Mouse (Mus musculus) midbrain, embryonic 11.5 days (tissue): ENCODE measurements around the gene Dnah17. TPM values are rescaled to one million over a fixed set of nuclear protein-coding genes. Genes with fewer than 3 reads are reported as not detected.

Source experiments
- ATAC-seq: fragments of 200-750 bp; cut with Nextera tagmentation; 2 replicates; pipeline ENCODE4 v1.8.0; 2017; ENCODE audit warnings: moderate TSS enrichment, moderate library complexity; ENCODE audit not compliant: low FRiP score
- DNase-seq: peaks from one replicate; pipeline ENCODE4 v3.0.0; 2015; ENCODE audit warnings: low spot score; ENCODE audit errors: missing footprints
- H3K27ac ChIP-seq: fragments of 300-500 bp; sonication (generic); 2 replicates; pipeline ENCODE4 v1.5.1; 2014; ENCODE audit warnings: low read depth, low read length
- H3K27me3 ChIP-seq: fragments of 300-500 bp; sonication (generic); 2 replicates; pipeline ENCODE4 v1.6.1; 2014; ENCODE audit warnings: mild to moderate bottlenecking, low read length, moderate library complexity, mixed read lengths; ENCODE audit not compliant: control insufficient read depth, insufficient read depth
- H3K36me3 ChIP-seq: fragments of 300-500 bp; sonication (generic); 2 replicates; pipeline ENCODE4 v1.6.1; 2014; ENCODE audit warnings: mild to moderate bottlenecking, low read length, moderate library complexity, mixed read lengths; ENCODE audit not compliant: control insufficient read depth, insufficient read depth
- H3K4me1 ChIP-seq: fragments of 300-500 bp; sonication (generic); 2 replicates; pipeline ENCODE4 v1.6.1; 2014; ENCODE audit warnings: low read length; ENCODE audit not compliant: control insufficient read depth, insufficient read depth
- H3K4me2 ChIP-seq: fragments of 300-500 bp; sonication (generic); 2 replicates; pipeline ENCODE4 v1.6.1; 2014; ENCODE audit warnings: mild to moderate bottlenecking, moderate library complexity
- H3K4me3 ChIP-seq: fragments of 300-500 bp; sonication (generic); 2 replicates; pipeline ENCODE4 v1.5.1; 2014; ENCODE audit warnings: low read depth, low read length
- H3K9ac ChIP-seq: fragments of 300-500 bp; sonication (generic); 2 replicates; pipeline ENCODE4 v1.6.1; 2014; ENCODE audit warnings: low read length
- H3K9me3 ChIP-seq: fragments of 300-500 bp; sonication (generic); 2 replicates; pipeline ENCODE4 v1.6.1; 2016; ENCODE audit warnings: low read length; ENCODE audit not compliant: control insufficient read depth
- WGBS: fragments of 180-500 bp; shearing (Covaris S2); extraction: QIAGEN DNeasy Blood & Tissue Kit; methylation state at CpG from one replicate; pipeline ENCODE4 v1.1.7; 2014; 5-methylcytosine and 5-hydroxymethylcytosine counted together
- polyA plus RNA-seq: library from polyadenylated mRNA; unstranded; fragments of >200 nt; fragmentation: Nextera tagmentation; extraction: Ambion mirVana; gene quantifications from 2 replicates; pipeline ENCODE4 v1.2.1, GENCODE M21; 2014

The Dnah17 gene
- polyA plus RNA-seq, 1 experiment from 2014 or later: 0.11 TPM

DNA sequence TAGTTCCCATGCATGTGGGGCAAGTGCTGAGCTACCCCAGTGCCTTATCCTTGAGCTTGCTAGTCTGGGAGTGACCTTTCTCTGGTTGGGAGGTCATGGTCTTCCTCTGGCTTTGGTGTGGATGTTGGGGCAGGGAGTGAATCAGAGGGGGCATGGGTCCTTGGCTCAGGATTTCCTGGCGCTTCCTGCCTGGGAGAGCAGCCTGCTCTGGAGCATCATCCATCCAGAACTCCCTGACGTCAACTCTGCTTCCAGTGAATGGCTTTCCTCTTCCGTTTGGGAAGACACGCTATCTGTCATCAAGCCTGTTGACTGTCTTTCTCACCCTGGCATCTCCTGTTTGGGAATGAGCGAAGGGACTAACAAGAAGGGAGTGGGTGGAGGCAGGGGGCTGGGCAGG is 148.0 kb downstream of the Dnah17 start:
- H3K27ac ChIP-seq: no peak overlapping the region
- no peak for ATAC-seq
- H3K4me2 ChIP-seq: no peak overlapping the region
- H3K36me3 ChIP-seq: no peaks in the 10 kb centered on the region
- H3K9ac ChIP-seq: no peak overlapping the region
- no peak overlapping the region for H3K4me3 ChIP-seq
- no peaks in the 10 kb centered on the region for H3K27me3 ChIP-seq
- peaks cover 7% of the 10 kb centered on the region for H3K4me1 ChIP-seq
- H3K9me3 ChIP-seq: no peaks in the 10 kb centered on the region
- DNase-seq: no peak
- WGBS: 81% methylated on average over 5 of the region's 5 CpGs

DNA sequence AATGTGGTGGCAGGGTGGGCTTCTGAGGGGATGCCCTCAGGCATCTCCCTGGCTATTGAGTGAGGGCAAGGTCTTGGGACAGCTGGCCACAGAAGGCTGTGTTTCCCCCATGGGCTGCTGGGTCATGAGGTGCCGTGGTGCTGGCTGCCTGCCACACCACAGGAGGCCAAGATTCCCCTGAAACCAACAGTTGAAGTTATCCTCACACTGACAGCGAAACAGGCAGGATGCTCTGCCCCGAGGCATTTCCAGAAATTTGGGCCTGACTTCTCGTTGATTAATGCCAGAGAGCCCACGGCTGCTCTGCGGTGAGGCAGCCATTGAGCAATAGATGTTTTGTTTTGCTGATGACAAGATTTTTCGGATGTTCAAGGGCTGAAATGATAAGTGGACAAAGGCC is 151.0 kb downstream of the Dnah17 start:
- DNase-seq (no peak), ATAC-seq (no peak)
- no peak overlapping the region for H3K4me3 ChIP-seq
- no peak overlapping the region for H3K4me2 ChIP-seq
- no peaks in the 10 kb centered on the region for H3K36me3 ChIP-seq
- H3K27me3 ChIP-seq: no peaks in the 10 kb centered on the region
- no peak overlapping the region for H3K9ac ChIP-seq
- H3K4me1 ChIP-seq: peaks cover 25% of the 10 kb centered on the region
- 75% methylated on average over 7 of the region's 7 CpGs for WGBS
- H3K9me3 ChIP-seq: no peaks in the 10 kb centered on the region
- no peak overlapping the region for H3K27ac ChIP-seq

DNA sequence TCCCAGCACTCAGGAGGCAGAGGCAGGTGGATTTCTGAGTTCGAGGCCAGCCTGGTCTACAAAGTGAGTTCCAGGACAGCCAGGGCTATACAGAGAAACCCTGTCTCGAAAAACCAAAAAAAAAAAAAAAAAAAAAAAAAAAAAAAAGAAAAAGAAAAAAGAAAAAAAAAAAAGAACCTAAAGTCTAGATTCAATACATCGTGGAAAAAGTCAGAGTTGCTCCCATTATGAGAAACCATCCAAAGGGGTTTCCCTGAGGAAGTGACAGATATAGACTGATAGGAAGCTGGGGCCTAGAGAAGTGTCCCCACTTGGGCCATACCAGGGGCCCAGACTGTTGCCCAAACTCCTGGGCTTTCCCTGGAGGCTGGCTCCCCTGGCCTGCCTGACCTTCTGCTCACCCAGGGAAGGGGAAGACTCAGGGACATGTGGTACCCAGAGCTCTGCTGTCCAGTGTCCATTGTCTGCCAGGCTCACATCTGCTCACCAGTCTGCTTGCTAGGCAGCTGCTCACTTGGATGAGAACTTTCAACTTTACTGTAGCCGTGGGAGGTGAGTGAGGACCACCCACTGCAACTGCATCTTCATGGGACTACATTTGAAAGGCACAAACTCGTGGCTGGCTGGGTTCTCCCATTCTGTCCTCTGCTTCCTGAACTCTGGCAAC is 152.6 kb downstream of the Dnah17 start:
- Histone ChIP-seq H3K9ac (no peak overlapping the region), H3K36me3 (no peaks in the 10 kb centered on the region), H3K4me3 (no peak overlapping the region), H3K9me3 (no peaks in the 10 kb centered on the region), H3K4me1 (peaks cover 39% of the 10 kb centered on the region), H3K27ac (no peak overlapping the region), H3K4me2 (no peak overlapping the region), H3K27me3 (no peaks in the 10 kb centered on the region)
- no peak for ATAC-seq
- WGBS: 69% methylated on average over 4 of the region's 5 CpGs
- no peak for DNase-seq

DNA sequence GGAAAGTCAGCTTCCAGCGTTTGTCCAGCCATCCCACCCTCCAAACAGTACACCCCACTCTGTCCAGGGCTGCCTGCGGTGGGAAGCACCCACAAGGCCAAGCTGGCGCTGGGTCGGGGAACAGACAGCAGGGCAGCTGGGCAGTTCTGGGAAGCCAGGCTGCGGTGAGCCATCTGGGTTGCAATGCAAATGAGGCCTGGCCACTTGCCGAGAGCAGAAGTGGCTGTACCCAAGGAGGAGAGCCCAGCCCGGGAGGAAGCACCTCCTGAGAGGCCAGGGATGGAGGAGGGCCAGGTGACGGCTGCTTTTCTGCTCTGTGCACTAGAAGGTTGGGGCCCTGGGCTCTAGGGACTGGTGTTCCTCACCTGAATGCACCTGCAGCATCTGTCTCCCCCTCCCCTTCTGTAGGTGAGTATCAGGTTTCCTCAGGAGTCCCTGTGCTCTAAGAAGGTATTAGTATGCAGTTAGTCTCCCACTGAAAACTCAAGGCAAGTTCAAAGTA is 154.3 kb downstream of the Dnah17 start:
- H3K4me1 ChIP-seq: peaks cover 40% of the 10 kb centered on the region
- no peak overlapping the region for H3K4me3 ChIP-seq
- WGBS: 2% methylated on average over 8 of the region's 8 CpGs
- H3K9me3 ChIP-seq: no peaks in the 10 kb centered on the region
- peak overlapping the region; percentile 61 for H3K9ac ChIP-seq
- H3K36me3 ChIP-seq: no peaks in the 10 kb centered on the region
- H3K27ac ChIP-seq: peak overlapping the region; percentile 95
- peak; percentile 93 for DNase-seq
- peak; percentile 63 for ATAC-seq
- peak overlapping the region; percentile 32 for H3K4me2 ChIP-seq
- no peaks in the 10 kb centered on the region; the same call in 1 of the 2 replicates for H3K27me3 ChIP-seq

DNA sequence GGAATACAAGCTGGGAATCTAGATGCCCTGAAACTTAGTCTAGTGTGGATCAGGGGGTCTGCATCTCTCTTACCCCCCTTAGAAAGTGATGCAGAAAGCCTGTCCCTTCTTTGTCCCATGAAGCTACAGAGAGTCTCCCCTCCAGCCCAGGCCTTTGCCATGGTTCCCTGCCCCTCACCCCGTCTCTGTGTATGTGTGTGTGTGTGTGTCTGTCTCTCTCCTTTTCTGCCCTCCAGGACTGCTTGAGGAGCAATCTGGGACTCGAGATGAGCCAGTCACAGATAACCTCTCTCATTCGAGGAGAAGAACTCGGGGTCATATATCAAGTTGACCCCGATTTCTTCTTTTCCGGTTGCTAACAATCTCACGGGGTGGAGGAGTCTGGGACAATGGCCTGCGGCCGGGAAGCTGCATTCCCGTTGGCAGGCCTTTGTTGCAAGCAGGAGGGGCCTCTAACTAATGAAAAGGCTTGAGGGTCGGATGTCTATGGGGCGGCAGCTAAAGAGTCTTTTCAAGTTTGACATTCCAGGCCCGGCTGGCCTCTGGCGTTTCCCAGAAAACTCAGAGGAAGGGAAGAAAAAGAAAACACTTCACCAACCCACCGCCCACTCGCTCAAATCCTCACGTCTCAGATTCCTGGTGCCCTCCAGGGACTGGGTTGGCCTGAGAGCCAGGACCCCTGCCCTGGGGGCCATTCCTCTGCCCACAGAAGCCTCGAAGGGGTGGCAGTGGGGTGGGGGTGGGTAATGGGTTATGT is 155.0 kb downstream of the Dnah17 start:
- H3K9ac ChIP-seq: peak overlapping the region; percentile 61

DNA sequence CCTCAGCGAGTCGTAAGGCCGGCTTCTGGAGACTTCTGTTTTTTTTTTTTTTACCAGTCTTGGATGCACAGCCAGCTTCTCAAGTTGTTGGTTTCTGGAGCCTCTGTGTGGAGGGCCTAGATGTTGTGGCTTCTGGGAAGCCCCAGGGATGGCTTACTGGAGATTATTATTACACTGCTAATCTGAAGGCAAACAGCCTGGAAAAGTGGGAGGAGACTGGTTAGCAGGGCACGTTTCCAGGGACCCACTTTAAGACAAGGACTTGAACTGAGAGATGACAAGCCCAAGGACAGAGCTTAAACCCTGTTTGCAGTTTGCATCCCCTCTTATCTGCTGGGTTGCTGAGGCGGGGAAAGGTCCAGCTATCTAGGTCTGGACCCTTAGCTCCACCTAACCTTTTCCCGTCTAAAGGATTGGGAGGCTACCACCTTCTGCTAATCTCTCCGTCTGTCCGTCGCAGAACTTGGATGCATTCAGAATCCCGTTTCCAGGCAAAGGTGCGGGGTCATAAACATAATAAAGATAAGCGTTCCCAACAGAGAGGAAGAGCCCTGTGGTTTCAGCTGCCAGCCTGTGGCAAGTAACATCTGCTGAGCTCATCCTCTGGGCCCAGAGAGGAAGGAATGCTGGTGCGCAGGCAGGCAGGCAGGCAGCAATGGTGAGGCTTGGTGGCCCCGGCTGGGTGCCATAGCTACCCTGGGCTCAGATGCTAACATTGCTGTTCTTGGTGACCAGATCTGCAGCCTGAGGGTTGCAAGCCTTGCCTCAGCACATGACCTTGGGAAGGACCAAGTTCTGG is 155.9 kb downstream of the Dnah17 start:
- ATAC-seq (no peak), DNase-seq (peak; percentile 92)
- 8% methylated on average over 14 of the region's 14 CpGs for WGBS
- Histone ChIP-seq H3K4me1 (peaks cover 46% of the 10 kb centered on the region), H3K27me3 (peaks cover 7% of the 10 kb centered on the region; the same call in 1 of the 2 replicates), H3K4me3 (no peak overlapping the region), H3K9ac (peak overlapping the region; percentile 61), H3K27ac (peak overlapping the region; percentile 95), H3K4me2 (peak overlapping the region; percentile 17; the same call in 1 of the 2 replicates), H3K9me3 (no peaks in the 10 kb centered on the region), H3K36me3 (no peaks in the 10 kb centered on the region)

More for the DNA sequence above, 155.0 kb downstream of the Dnah17 start:
- 1% methylated on average over 18 of the region's 18 CpGs for WGBS
- H3K4me3 ChIP-seq: no peak overlapping the region
- H3K4me2 ChIP-seq: peak overlapping the region; percentile 32
- ATAC-seq (peak; percentile 82), DNase-seq (peak; percentile 95)
- no peaks in the 10 kb centered on the region for H3K9me3 ChIP-seq
- H3K4me1 ChIP-seq: peaks cover 40% of the 10 kb centered on the region
- H3K27me3 ChIP-seq: peaks cover 4% of the 10 kb centered on the region; the same call in 1 of the 2 replicates
- no peaks in the 10 kb centered on the region for H3K36me3 ChIP-seq
- peak overlapping the region; percentile 95 for H3K27ac ChIP-seq

DNA sequence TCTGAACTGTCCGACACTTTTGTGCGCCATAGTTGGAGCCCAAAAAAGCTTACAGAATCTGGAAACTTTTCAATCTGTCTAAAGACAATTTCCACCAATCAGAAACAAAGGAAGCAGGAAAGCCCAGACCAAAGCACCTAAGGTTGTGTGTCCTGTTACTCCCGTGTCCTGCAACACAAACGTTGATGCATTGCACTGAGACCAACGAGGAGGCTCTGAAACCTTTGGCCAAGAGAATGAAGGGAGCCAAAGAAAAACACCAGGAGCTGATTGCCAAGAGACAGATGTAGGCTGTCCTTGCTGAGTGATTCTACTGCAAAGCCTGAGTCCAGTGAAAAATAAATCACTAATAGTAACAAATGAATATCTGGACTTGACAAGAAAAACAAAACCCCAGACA is 156.9 kb downstream of the Dnah17 start:
- Histone ChIP-seq H3K4me2 (no peak overlapping the region), H3K36me3 (no peaks in the 10 kb centered on the region), H3K9ac (no peak overlapping the region), H3K9me3 (no peaks in the 10 kb centered on the region), H3K4me1 (peaks cover 49% of the 10 kb centered on the region), H3K27me3 (peaks cover 7% of the 10 kb centered on the region; the same call in 1 of the 2 replicates), H3K4me3 (no peak overlapping the region), H3K27ac (no peak overlapping the region)
- DNase-seq (no peak), ATAC-seq (no peak)
- WGBS: 42% methylated on average over 5 of the region's 5 CpGs

DNA sequence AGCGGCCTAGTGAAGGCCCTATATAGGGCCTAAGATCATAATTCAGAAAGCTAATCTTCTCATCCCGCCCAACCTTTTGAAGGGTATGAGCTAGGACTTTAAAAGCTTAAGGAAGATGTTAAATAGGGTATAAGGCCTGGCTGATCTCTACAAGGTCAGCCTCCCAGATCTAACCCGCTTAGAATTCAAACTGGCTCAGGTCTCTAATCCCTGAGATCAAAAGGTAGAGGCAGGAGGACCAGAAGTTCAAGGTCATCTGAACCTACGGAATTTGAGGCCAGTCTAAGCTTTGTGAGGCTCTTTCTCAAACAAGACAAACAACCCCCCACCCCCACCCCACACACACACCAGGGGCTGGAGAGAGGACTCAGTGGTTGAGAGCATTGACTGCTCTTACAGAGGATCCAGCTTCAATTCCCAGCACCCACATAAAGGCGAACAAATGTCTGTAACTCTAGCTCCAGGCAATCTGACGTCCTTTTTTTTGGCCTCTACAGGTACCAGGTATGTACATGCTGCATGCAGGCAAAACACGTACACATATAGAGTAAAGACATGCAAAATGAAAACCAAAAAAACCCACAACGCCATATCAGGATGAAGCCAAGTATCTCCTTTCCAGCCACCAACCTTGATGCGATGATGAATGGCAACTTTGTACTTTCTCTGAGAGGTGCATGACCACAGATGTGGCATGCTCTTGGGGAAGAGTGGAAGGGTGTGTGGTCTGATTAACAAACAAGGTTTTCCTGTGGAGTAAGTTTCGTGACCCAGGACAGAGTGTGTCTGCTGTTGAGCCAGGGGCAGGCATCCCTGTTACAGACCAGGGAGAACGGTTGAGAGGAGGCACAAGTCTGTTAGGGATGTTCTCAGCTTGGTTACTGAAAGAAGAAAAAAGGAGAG is 157.5 kb downstream of the Dnah17 start:
- ATAC-seq (no peak), DNase-seq (no peak)
- Histone ChIP-seq H3K9me3 (no peaks in the 10 kb centered on the region), H3K27ac (no peak overlapping the region), H3K4me3 (no peak overlapping the region), H3K4me1 (peaks cover 55% of the 10 kb centered on the region), H3K27me3 (peaks cover 7% of the 10 kb centered on the region; the same call in 1 of the 2 replicates), H3K36me3 (no peaks in the 10 kb centered on the region), H3K9ac (no peak overlapping the region), H3K4me2 (no peak overlapping the region)
- 46% methylated on average over 11 of the region's 11 CpGs for WGBS
